Mouse (Mus musculus): ENCODE results near the gene Morf4l1.

- TF ChIP-seq CTCF (IDR thresholded peaks at IDR 0.05; ENCODE audit: insufficient read depth, low read depth, low read length) (no peak), POLR2A (IDR thresholded peaks at IDR 0.05; ENCODE audit: insufficient read depth, low read depth, low read length) (no peak)
Observed at GRCm38 (mm10) chr9:90067341-90067740, 47.2 kb downstream of the Morf4l1 start.

All from olfactory bulb, adult 2 months (tissue).